8 mouse cellular contexts compared by ENCODE assay signal in genomic region chr3:86761095-86762035, GRCm38 (mm10).
DNase-seq lines count a peak whose midpoint lies in the region; ATAC-seq lines count a peak whose summit lies in the region.

No protein-coding gene starts in this region.

- no peak overlapping the region for H3K4me3 ChIP-seq in kidney, embryonic 14.5 days (ENCODE audit: low read length)
- H3K4me3 ChIP-seq in embryonic facial prominence, embryonic 13.5 days: no peak overlapping the region
- H3K4me3 ChIP-seq in hindbrain, embryonic 12.5 days: no peak overlapping the region

- H3K27me3 ChIP-seq in kidney, embryonic 14.5 days (ENCODE audit: control insufficient read depth, insufficient read depth, low read length): no peaks in the 10 kb centered on the region
- no peaks in the 10 kb centered on the region for H3K27me3 ChIP-seq in embryonic facial prominence, embryonic 13.5 days
- no peaks in the 10 kb centered on the region for H3K27me3 ChIP-seq in hindbrain, embryonic 12.5 days

- 65% methylated on average over 9 of the region's 9 CpGs for WGBS in kidney, embryonic 14.5 days
- WGBS in embryonic facial prominence, embryonic 13.5 days: 41% methylated on average over 9 of the region's 9 CpGs
- WGBS in hindbrain, embryonic 12.5 days: 64% methylated on average over 9 of the region's 9 CpGs

- ATAC-seq in kidney, embryonic 14.5 days (ENCODE audit: low FRiP score, low TSS enrichment): no peak
- peak; percentile 78; the same call in 1 of the 2 replicates for ATAC-seq in embryonic facial prominence, embryonic 13.5 days (ENCODE audit: insufficient number of reproducible peaks, insufficient read depth, low FRiP score, low TSS enrichment, low read depth)
- peak; percentile 89 for ATAC-seq in hindbrain, embryonic 12.5 days (ENCODE audit: low FRiP score)
- ATAC-seq in megakaryocyte-erythroid progenitor cell, adult 5-6 weeks (replicated peaks; ENCODE audit: low FRiP score, low TSS enrichment, poor library complexity, severe bottlenecking): peak; percentile 78

- DNase-seq in kidney, adult 11 months: peak; percentile 44
- DNase-seq in adrenal gland, postnatal 14 days: peak; percentile 80
- peak; percentile 83 to 86 for DNase-seq in layer of hippocampus, postnatal 10 days (ENCODE audit: low spot score in 2 of 2)
- DNase-seq in right cerebral cortex, postnatal 4 days: peak; percentile 77

- H3K36me3 ChIP-seq in kidney, embryonic 14.5 days (ENCODE audit: control insufficient read depth, insufficient read depth, low read length): no peaks in the 10 kb centered on the region
- H3K36me3 ChIP-seq in embryonic facial prominence, embryonic 13.5 days: no peaks in the 10 kb centered on the region
- no peaks in the 10 kb centered on the region for H3K36me3 ChIP-seq in hindbrain, embryonic 12.5 days

- no peak overlapping the region for H3K9ac ChIP-seq in kidney, embryonic 14.5 days (ENCODE audit: low read depth, low read length)
- H3K9ac ChIP-seq in embryonic facial prominence, embryonic 13.5 days: 0 out of 2 replicates have a peak overlapping the region, but pooled peaks have one; percentile 44
- no peak overlapping the region; the same call in 1 of the 2 replicates for H3K9ac ChIP-seq in hindbrain, embryonic 12.5 days

- no peaks in the 10 kb centered on the region for H3K9me3 ChIP-seq in kidney, embryonic 14.5 days (ENCODE audit: control insufficient read depth, low read length)
- no peaks in the 10 kb centered on the region for H3K9me3 ChIP-seq in embryonic facial prominence, embryonic 13.5 days
- H3K9me3 ChIP-seq in hindbrain, embryonic 12.5 days (replicated peaks): no peaks in the 10 kb centered on the region

- no peak overlapping the region for H3K4me2 ChIP-seq in kidney, embryonic 14.5 days (replicated peaks; ENCODE audit: low read depth, low read length)
- H3K4me2 ChIP-seq in embryonic facial prominence, embryonic 13.5 days: peak overlapping the region; percentile 45
- H3K4me2 ChIP-seq in hindbrain, embryonic 12.5 days (replicated peaks): no peak overlapping the region

- no peaks in the 10 kb centered on the region for H3K4me1 ChIP-seq in kidney, embryonic 14.5 days (ENCODE audit: control insufficient read depth, insufficient read depth, low read length)
- peaks cover 18% of the 10 kb centered on the region for H3K4me1 ChIP-seq in embryonic facial prominence, embryonic 13.5 days
- H3K4me1 ChIP-seq in hindbrain, embryonic 12.5 days: no peaks in the 10 kb centered on the region; the same call in 1 of the 2 replicates

- H3K27ac ChIP-seq in kidney, embryonic 14.5 days (ENCODE audit: low read depth, low read length): no peak overlapping the region
- peak overlapping the region; percentile 90 for H3K27ac ChIP-seq in embryonic facial prominence, embryonic 13.5 days
- peak overlapping the region; percentile 60 for H3K27ac ChIP-seq in hindbrain, embryonic 12.5 days
